Mouse (Mus musculus) R1 (cell line): ENCODE measurements at regions not wholly inside any gene's neighbourhood (a gene's known extent, or its start where the extent isn't known, plus 50 kb on each side); places are given as distances from the start of the nearest gene placed in this dataset.

Experiments
- DNase-seq: peaks from one replicate; pipeline ENCODE4 v3.0.0-alpha.2; 2018; ENCODE audit warnings: low read depth, low spot score

DNA sequence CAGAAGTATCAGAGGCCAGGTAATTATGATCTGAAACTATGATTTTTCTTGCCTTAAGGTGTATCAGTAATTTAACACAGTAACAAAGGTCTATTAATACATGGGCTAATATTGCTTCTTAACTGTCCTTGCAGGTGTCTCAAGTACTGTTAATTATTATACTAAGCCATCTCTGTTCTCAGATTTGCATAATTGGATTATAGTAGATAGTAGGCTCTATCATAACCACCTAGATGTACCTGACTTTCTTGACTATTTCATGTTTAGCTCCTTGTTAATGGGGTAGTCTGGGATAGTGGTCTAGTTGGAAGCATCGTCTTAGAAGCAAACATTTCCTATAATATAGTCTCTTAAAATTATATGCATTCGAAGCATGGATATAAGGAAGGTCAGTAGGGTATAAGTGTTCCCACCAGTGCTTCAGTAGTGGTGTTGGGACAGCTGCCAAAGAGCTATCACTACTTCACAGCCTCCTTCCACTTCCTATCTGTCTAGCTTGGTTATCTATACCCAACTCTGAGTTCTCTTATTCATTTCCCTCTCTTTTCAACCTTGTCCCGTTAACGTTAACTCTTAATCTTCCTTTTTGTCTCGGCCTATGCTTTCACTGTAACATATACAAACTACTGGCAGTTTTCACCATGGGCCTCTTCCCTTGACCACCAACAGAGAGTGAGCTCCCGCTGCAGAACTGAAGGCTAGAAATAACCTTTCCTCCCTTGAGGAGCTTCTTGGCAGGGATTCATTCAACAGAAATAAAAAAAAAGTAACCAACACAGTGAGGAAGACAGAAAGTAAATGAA lies 630.9 kb upstream of the Lcorl start:
- DNase-seq: no peak

DNA sequence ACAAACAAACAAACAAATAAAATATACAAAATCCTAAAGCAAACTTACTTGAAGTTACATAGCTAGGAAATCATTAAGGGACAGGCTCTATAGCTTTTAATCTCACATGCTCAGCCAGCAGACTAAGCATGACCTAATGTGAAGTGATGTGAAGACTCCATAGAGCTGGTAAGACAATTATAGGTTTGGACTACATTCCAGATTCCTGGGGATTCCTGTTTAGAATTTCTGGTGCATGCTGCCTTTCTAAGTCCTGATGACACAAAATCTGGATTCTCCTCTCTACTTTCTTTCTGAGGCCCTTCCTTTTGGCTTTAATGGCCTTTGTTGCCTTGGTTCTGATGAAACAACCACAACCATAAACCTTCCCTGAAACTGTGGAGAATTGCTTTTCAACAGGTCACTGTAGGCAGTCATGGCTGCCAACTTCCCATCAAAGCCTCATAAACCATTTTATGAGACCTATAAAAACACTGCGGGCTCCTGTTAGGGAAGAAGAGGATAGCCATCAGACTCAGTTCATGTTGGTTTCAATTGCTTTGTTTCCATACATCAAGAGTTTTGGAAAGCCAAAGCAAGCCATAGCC lies 629.4 kb upstream of the Lcorl start:
- DNase-seq: no peak

- DNase-seq: no peak
These were observed 598.9 kb upstream of the Lcorl start for GRCm38 (mm10) chr5:46456356-46456755.

GRCm38 (mm10) chr5:46448274-46448673 lies 590.9 kb upstream of the Lcorl start:
- no peak for DNase-seq

DNA sequence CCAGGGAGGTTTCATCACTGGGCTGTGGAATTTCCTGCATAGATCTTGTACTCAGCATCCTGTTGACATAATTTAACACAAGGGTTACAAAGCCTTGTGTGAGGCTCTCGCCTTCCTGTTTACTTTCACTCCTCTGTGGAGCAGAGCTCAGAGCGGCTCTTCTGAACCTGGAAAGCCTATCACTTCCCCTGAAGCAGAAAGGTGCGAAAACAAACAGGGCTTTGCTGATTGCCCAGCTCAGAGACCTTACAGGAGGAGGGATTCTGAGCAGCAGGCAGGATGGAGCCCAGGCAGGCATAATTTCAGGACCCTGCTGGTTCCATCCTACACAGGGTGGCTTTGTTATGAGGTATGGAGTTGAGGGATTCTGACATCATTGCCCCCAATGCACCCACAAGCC lies 588.4 kb upstream of the Lcorl start:
- no peak for DNase-seq

- DNase-seq: no peak
These were observed 587.7 kb upstream of the Lcorl start for GRCm38 (mm10) chr5:46445122-46445521.

DNA sequence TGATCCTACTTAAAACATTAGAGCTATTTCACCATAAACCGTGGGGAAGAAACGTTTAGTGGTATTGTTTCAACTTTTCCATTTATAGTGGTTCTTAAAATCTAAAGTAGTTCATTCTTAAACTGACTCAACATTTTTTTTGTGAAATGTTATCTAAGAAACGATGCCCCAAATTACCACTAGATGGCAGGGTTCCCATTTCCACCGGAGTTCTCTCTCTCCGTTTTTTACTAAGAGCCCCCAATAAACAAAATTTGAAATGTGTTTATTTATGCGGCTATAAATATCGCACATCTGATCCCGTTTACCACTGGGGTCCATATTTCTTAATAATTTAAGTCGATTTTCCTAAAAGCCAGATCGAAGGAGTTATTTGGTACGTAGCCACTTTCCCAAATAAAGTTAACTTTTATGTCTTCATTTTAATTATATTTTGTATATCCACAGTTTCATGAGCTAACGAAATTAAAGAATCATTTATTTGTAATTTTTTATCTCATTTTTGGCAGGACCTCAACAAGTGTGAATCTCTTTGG lies 586.5 kb upstream of the Lcorl start:
- peak; percentile 14 for DNase-seq

GRCm38 (mm10) chr5:46442600-46443248 lies 585.3 kb upstream of the Lcorl start:
- no peak for DNase-seq

- no peak for DNase-seq
These were observed 584.3 kb upstream of the Lcorl start for GRCm38 (mm10) chr5:46441716-46442115.

GRCm38 (mm10) chr5:46431644-46432367 lies 574.4 kb upstream of the Lcorl start:
- DNase-seq: no peak

- DNase-seq: no peak
These were observed 565.3 kb upstream of the Lcorl start for GRCm38 (mm10) chr5:46422738-46423137.

GRCm38 (mm10) chr5:46406969-46407368 lies 549.6 kb upstream of the Lcorl start:
- no peak for DNase-seq

DNA sequence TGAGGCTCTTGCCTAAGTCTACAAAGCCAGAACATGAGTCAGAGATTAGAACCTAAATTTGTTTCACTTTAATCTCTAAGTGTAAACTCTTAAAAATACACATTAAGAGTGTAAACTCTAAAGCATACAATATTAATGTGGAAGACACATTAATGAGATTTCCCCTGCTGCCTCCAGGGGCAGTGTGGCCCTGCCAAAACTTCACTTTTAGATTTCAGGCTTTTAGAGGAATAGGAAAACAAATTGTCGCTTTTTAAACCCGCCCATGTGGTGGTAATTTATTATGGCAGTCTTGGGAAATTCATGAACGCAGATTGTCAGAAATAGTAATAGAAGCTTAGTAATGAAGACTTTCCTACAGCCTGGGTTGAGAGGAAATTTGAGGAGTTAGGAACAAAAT lies 549.0 kb upstream of the Lcorl start:
- DNase-seq: no peak

DNA sequence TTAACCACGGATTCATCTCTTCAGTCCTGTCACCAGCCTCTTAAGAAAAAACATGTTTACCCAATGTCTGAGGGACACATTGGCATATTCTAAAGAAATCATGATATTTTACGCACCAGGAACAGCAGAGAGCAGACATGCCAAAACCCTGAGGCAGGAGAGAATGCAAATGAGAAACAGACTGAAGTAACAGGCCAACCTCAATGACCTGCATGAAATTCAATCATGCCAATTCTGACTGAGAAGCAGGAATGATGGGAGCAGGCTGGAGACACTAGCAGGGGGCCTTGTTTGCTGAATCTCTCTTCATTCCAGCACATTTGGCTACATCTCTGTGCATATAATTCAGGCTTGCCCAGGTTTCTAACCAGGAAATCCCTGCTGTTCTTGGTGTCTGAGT lies 529.2 kb upstream of the Lcorl start:
- peak; percentile 3 for DNase-seq

DNA sequence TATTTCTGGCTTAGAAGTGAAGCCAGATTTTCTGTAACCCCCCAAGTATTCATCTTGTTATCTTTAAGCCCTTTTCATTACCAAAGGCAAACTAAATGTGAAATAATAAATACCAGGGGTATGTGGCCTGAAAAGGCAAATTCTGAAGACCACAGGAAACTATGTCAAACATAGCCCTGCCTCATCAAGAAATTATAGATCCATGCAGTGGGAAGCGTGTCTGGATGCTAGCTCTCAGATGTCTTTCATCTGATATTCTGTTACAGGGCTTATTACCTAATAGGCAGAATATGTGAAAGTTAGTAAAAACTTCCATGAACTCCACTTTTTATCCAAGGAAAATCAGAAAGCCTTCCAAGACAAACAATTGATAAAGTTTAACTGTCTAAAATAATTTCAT lies 509.9 kb upstream of the Lcorl start:
- no peak for DNase-seq

- no peak for DNase-seq
These were observed 506.2 kb upstream of the Lcorl start for GRCm38 (mm10) chr5:46363661-46364060.

DNA sequence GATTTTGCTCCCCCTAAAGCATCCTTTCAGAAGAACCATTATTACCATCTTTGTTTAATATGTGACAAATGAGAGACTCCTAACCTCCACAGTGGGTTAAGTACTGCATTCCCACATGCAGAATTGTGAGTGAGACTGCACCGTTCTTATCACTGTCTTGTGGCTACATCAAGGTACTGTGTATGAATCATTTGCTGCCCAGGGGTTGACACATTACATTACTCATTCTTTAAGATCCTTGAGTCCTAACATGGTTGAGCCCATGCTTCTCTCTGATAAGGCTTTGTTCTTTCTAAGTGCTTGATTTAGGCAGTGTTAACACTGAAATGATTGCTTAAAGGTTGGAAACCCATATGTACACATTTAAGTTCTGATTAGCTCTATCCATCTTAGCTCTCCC lies 504.2 kb upstream of the Lcorl start:
- DNase-seq: no peak

GRCm38 (mm10) chr5:46348448-46348847 lies 491.0 kb upstream of the Lcorl start:
- no peak for DNase-seq

GRCm38 (mm10) chr5:46347368-46348083 lies 490.1 kb upstream of the Lcorl start:
- DNase-seq: peak; percentile 69

- DNase-seq: no peak
These were observed 481.0 kb upstream of the Lcorl start for GRCm38 (mm10) chr5:46338461-46338860.

GRCm38 (mm10) chr5:46330880-46331279 lies 473.5 kb upstream of the Lcorl start:
- DNase-seq: no peak
